Mouse (Mus musculus) urinary bladder, adult 2 months (tissue): ENCODE measurements around the gene Gm281. TPM values are rescaled to one million over a fixed set of nuclear protein-coding genes. Genes with fewer than 3 reads are reported as not detected.

Experiments
- DNase-seq: peaks from one replicate; pipeline ENCODE4 v3.0.0; 2022; ENCODE audit warnings: low spot score
- polyA plus RNA-seq: library from polyadenylated mRNA; depleted of rRNA; stranded (reverse); fragments of >200 nt; gene quantifications from 2 replicates; pipeline ENCODE4 v1.2.3, GENCODE M21; 2012; rRNA removed

Gene Gm281
- polyA plus RNA-seq, 1 experiment = not detected

DNA sequence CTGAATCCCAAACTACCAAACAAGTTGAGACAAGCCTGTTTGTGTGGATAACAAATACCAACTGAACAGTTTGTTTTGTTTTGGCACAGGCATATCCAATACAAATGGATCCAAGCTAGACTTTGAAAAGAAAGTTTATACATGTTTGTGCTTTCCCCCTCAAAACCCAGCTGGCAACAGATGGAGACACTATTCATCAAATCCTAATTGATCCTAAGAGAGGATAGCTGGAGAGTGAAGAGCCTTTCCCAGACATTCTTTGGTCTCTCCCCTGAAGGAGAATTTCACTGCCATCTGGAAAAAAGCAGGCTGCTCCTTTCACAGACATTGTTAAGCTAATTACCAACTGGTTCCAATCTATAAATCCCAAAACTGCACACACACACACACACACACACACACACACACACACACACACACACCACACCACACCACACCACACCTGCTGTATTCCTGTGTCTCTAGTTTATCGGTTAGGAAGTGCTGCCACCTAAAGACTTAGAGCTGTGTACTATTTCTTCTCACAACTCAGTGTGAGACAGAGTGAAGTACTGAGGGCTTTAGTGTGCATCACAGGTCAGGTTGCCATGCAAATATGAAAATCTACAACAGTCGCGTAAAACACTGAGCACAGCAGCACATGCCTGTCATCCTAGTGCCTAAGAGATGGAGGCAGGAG, 101.3 kb downstream of the Gm281 start:
- no peak for DNase-seq

DNA sequence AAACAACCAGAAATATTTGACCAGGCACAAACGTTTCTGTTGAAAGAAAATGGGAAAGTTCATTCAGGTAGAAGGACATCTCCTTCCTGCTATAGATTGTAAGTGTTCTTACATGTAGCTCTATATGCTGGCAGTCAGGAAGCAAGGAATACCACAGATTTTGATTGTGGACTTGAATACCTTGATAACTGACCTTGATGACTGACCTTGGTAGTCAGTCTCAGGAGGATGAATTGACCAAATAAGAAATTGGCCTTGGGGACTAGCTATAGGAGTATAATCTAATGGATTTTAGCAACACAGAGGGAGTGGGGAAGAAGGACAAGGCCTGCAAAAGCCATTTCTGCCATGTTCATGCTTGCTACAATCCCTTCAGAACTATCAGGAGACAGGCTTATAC, 123.8 kb downstream of the Gm281 start:
- no peak for DNase-seq

DNA sequence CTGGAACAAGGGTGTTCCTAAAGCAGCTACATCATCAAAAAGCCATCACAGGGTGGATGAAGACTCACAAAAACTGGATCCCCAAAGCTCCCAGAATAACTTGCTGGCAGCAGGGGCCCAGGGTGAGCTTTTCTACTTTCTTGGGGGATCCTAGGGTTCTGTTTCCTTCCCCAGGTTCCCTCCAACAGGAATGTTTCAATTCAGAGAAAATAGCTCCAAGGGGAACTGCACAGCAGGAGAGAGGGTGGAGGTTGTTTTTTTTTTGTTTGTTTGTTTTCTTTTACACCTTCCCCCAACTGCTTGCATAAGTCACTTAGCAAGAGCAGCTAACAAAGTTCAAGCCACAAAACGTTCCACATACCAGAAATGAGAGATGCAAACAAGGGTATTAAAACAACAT, 124.3 kb downstream of the Gm281 start:
- no peak for DNase-seq

DNA sequence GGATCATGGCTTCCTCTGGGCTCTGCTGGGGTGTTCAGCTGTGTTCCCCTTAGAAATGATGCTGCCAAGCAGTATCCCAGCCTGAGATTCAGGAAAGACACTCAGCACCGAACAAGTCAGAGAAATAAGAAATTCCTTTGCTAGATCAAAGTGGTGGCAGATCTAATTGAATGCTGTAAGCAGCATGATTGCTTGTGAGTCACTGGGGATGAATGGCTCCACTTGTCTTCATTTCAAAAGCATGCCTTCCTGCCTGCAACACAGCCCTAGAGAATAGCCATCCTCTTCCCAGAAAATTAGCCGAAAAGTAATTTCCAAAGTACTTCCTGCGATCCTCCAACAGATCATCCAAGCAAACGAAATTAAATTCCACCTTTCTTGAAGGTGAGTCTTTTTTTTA, 131.3 kb downstream of the Gm281 start:
- DNase-seq = no peak

DNA sequence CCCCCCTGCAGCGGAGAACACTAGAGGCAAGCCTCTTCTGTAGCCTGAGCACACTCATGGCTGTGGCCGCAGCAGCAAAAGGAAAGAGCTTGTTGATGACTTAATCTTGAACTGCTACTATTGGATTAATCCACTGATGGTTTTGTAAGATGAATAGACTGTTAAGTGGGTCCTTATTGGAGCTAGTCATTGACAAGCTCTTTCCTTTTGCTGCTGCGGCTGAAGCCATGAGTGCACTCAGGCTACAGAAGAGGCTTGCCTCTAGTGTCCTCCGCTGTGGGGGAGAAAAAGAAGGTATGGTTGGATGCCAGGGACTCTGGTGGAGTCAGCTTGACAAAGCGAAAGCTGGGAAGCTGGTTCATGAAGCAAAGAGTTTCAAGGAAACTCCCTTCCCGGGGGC, 135.9 kb downstream of the Gm281 start:
- no peak for DNase-seq

DNA sequence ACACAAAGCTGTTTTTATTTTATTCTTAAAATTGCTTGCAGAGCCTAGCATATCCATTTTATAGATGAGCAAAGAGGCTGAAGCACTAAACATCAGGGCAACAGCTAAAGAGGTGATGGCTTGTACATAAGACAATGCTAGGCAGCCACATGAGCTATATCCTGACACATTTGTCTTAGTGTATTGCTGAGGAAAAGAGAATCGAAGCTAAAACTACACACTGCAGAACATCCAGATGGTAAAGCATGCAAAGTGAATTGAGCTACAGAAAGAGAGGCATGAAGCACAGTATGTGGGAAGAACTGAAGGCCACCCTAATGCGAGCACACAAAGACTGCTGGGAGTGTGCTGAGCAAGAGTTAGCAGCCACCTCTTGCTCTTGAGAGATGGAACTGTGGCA, 143.1 kb downstream of the Gm281 start:
- no peak for DNase-seq

DNA sequence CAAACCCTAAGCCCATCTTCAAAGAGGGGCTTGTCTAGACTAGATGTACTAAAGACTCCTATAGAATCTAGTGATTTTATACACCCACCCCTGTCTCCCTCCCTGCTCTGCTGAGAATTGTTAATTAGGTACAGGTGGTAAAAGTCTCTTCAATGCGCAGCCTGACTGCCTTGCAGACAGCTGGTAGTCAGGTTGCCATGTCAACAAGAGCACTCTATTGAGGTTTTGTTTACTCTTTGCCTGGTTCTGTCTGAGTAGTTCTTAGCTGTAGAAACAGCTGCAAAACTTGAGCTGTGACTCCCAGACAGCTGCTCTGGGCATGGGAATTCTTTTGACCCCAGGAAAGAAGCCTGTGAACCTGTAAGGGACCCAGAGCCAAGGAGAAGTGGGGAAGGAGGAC, 143.6 kb downstream of the Gm281 start:
- DNase-seq = no peak

Other genes with a start within 250 kb of the Gm281 start
- not detected in 2 replicates for gene Sntn, start 243.6 kb downstream of the Gm281 start, polyA plus RNA-seq
- gene Atxn7, start 47.0 kb upstream of the Gm281 start, polyA plus RNA-seq = 18.1 and 18.3 TPM in 2 replicates
- gene Thoc7, start 47.4 kb upstream of the Gm281 start, polyA plus RNA-seq = 81.7 and 94.0 TPM in 2 replicates
- gene Psmd6, start 206.5 kb upstream of the Gm281 start, polyA plus RNA-seq = 85.1 and 90.7 TPM in 2 replicates